Comparison of ENCODE assay signal across 25 mouse cellular contexts in the genomic region with DNA sequence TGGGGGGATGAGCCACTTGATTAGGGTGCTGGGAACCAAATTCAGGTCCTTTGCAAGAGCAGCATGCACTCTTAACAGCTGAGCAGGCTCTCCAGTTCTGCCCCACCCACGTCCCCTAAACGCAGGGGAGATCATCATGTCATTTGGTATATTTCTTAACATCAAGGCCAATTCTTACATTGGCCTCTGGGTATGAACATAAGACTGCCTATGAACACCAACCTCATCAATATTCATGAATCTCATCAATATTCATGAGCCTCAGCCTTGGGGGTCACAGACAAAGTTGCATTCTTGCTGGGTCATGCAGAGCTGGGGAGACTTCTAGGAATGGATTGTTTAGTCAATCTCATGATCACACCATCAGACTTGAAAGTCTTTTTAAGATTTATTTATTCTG. TPM values are rescaled to one million over a fixed set of nuclear protein-coding genes. Genes with fewer than 3 reads are reported as not detected.
A peak's percentile ranks its signal among the peaks of the same experiment; 100 is the strongest.
DNase-seq lines count a peak whose midpoint lies in the region; ATAC-seq and TF ChIP-seq lines count a peak whose summit lies in the region.
"Had no signal": no experiment of that assay in that cellular context is flagged by ENCODE, and none has a peak within 500 bp of the region (broad histone marks: within the 10 kb centered on the region; RNA-seq: fewer than 3 reads in every experiment).

No protein-coding gene starts in this region.

- H3K9ac ChIP-seq in hindbrain, postnatal 0 days (replicated peaks; ENCODE audit: low read length): no peak overlapping the region
- no peak overlapping the region for H3K9ac ChIP-seq in midbrain, embryonic 13.5 days (replicated peaks)
- H3K9ac ChIP-seq in midbrain, embryonic 16.5 days (ENCODE audit: low read depth, low read length): no peak overlapping the region
- H3K9ac ChIP-seq: embryonic facial prominence, embryonic 15.5 days; heart, embryonic 15.5 days; hindbrain, embryonic 15.5 days; intestine, embryonic 15.5 days; limb, embryonic 13.5 days; lung, embryonic 15.5 days; stomach, embryonic 15.5 days had no signal

- 85% methylated on average over 2 of the region's 2 CpGs for WGBS in hindbrain, embryonic 10.5 days
- WGBS in hindbrain, postnatal 0 days: 49% methylated on average over 2 of the region's 2 CpGs
- 48% methylated on average over 2 of the region's 2 CpGs for WGBS in midbrain, embryonic 13.5 days
- 61% methylated on average over 2 of the region's 2 CpGs for whole genome bisulfite sequencing in midbrain, embryonic 16.5 days

- no peak for ATAC-seq in hindbrain, postnatal 0 days
- ATAC-seq in midbrain, embryonic 13.5 days: peak; percentile 79
- ATAC-seq in midbrain, embryonic 16.5 days: no peak
- ATAC-seq: intestine, embryonic 15.5 days had no signal

- H3K27ac ChIP-seq in hindbrain, embryonic 10.5 days: no peak overlapping the region
- H3K27ac ChIP-seq in hindbrain, postnatal 0 days: no peak overlapping the region
- H3K27ac ChIP-seq in midbrain, embryonic 13.5 days: no peak overlapping the region
- H3K27ac ChIP-seq in midbrain, embryonic 16.5 days (ENCODE audit: low read length): no peak overlapping the region
- H3K27ac ChIP-seq: embryonic facial prominence, embryonic 10.5 days; embryonic facial prominence, embryonic 15.5 days; heart, embryonic 10.5 days; heart, embryonic 15.5 days; hindbrain, embryonic 15.5 days; intestine, embryonic 15.5 days; kidney, postnatal 0 days; limb, embryonic 13.5 days; lung, embryonic 15.5 days; stomach, embryonic 15.5 days had no signal

- no peaks in the 10 kb centered on the region for H3K9me3 ChIP-seq in hindbrain, embryonic 10.5 days
- no peaks in the 10 kb centered on the region for H3K9me3 ChIP-seq in hindbrain, postnatal 0 days (ENCODE audit: low read length)
- H3K9me3 ChIP-seq in midbrain, embryonic 13.5 days: no peaks in the 10 kb centered on the region
- no peaks in the 10 kb centered on the region for H3K9me3 ChIP-seq in midbrain, embryonic 16.5 days (replicated peaks; ENCODE audit: control insufficient read depth, low read length, poor library complexity, severe bottlenecking)
- H3K9me3 ChIP-seq: embryonic facial prominence, embryonic 10.5 days; embryonic facial prominence, embryonic 15.5 days; heart, embryonic 10.5 days; heart, embryonic 15.5 days; hindbrain, embryonic 15.5 days; intestine, embryonic 15.5 days; limb, embryonic 13.5 days; lung, embryonic 15.5 days; stomach, embryonic 15.5 days had no signal

- peaks cover 7% of the 10 kb centered on the region; the same call in 1 of the 2 replicates for H3K36me3 ChIP-seq in hindbrain, embryonic 10.5 days
- no peaks in the 10 kb centered on the region for H3K36me3 ChIP-seq in hindbrain, postnatal 0 days (ENCODE audit: insufficient read depth, low read length)
- peaks cover 3% of the 10 kb centered on the region; the same call in 1 of the 2 replicates for H3K36me3 ChIP-seq in midbrain, embryonic 13.5 days
- H3K36me3 ChIP-seq in midbrain, embryonic 16.5 days (ENCODE audit: control insufficient read depth, insufficient read depth, low read length): no peaks in the 10 kb centered on the region
- H3K36me3 ChIP-seq: embryonic facial prominence, embryonic 15.5 days; heart, embryonic 15.5 days; hindbrain, embryonic 15.5 days; intestine, embryonic 15.5 days; limb, embryonic 13.5 days; lung, embryonic 15.5 days; stomach, embryonic 15.5 days had no signal

- DNase-seq in hindbrain, embryonic 10.5 days (ENCODE audit: low spot score): peak; percentile 7
- DNase-seq in hindbrain, postnatal 0 days (ENCODE audit: low spot score): no peak
- peak; percentile 54 for DNase-seq in R1 (ENCODE audit: low read depth, low spot score)
- DNase-seq in mesoderm, embryonic 11.5 days (ENCODE audit: low read depth, low spot score): peak; percentile 58
- DNase-seq: adrenal gland, adult 8-10 months; B cell, adult 2 months; cerebellum, adult 8-10 months; cerebellum, postnatal 25 days; gastrocnemius, postnatal 25 days; kidney, adult 2 months; kidney, postnatal 4 days; right cerebral cortex, postnatal 25 days had no signal

- no peak for TF ChIP-seq CTCF in hindbrain, postnatal 0 days (IDR thresholded peaks at IDR 0.05; ENCODE audit: low read depth)

- no peaks in the 10 kb centered on the region for H3K27me3 ChIP-seq in hindbrain, embryonic 10.5 days (ENCODE audit: insufficient read depth, poor library complexity, severe bottlenecking)
- no peaks in the 10 kb centered on the region for H3K27me3 ChIP-seq in hindbrain, postnatal 0 days (ENCODE audit: insufficient read depth, low read length)
- no peaks in the 10 kb centered on the region for H3K27me3 ChIP-seq in midbrain, embryonic 13.5 days
- H3K27me3 ChIP-seq in midbrain, embryonic 16.5 days (ENCODE audit: control insufficient read depth, insufficient read depth, low read depth, low read length): no peaks in the 10 kb centered on the region
- H3K27me3 ChIP-seq: embryonic facial prominence, embryonic 15.5 days; heart, embryonic 15.5 days; hindbrain, embryonic 15.5 days; intestine, embryonic 15.5 days; limb, embryonic 13.5 days; lung, embryonic 15.5 days; stomach, embryonic 15.5 days had no signal

- H3K4me2 ChIP-seq in hindbrain, postnatal 0 days (ENCODE audit: low read depth, low read length): no peak overlapping the region
- no peak overlapping the region for H3K4me2 ChIP-seq in midbrain, embryonic 13.5 days (replicated peaks)
- H3K4me2 ChIP-seq in midbrain, embryonic 16.5 days (ENCODE audit: low read length): no peak overlapping the region
- H3K4me2 ChIP-seq: embryonic facial prominence, embryonic 15.5 days; heart, embryonic 15.5 days; hindbrain, embryonic 15.5 days; intestine, embryonic 15.5 days; limb, embryonic 13.5 days; liver, embryonic 11.5 days; lung, embryonic 15.5 days; stomach, embryonic 15.5 days had no signal

- H3K4me3 ChIP-seq in hindbrain, embryonic 10.5 days: no peak overlapping the region
- H3K4me3 ChIP-seq in hindbrain, postnatal 0 days (ENCODE audit: low read length): no peak overlapping the region
- H3K4me3 ChIP-seq in midbrain, embryonic 13.5 days (replicated peaks): no peak overlapping the region
- no peak overlapping the region for H3K4me3 ChIP-seq in midbrain, embryonic 16.5 days (ENCODE audit: low read depth, low read length)
- H3K4me3 ChIP-seq: embryonic facial prominence, embryonic 10.5 days; embryonic facial prominence, embryonic 15.5 days; heart, embryonic 10.5 days; heart, embryonic 15.5 days; hindbrain, embryonic 15.5 days; intestine, embryonic 15.5 days; limb, embryonic 13.5 days; lung, embryonic 15.5 days; stomach, embryonic 15.5 days had no signal

- peaks cover 5% of the 10 kb centered on the region; the same call in 1 of the 2 replicates for H3K4me1 ChIP-seq in hindbrain, embryonic 10.5 days (replicated peaks)
- no peaks in the 10 kb centered on the region for H3K4me1 ChIP-seq in hindbrain, postnatal 0 days (ENCODE audit: insufficient read depth, low read length)
- no peaks in the 10 kb centered on the region for H3K4me1 ChIP-seq in midbrain, embryonic 13.5 days (replicated peaks)
- H3K4me1 ChIP-seq in midbrain, embryonic 16.5 days (ENCODE audit: control insufficient read depth, insufficient read depth, low read length): no peaks in the 10 kb centered on the region
- H3K4me1 ChIP-seq: embryonic facial prominence, embryonic 15.5 days; heart, embryonic 15.5 days; hindbrain, embryonic 15.5 days; intestine, embryonic 15.5 days; limb, embryonic 13.5 days; lung, embryonic 15.5 days; stomach, embryonic 15.5 days had no signal

RNA-seq across cellular contexts. Expression of a gene that starts 46.4 kb away (rescaled TPM):
- 8.7 and 12.8 TPM in 2 replicates for polyA plus RNA-seq in hindbrain, embryonic 10.5 days (2016; fragmentation: Nextera tagmentation; extraction: Ambion mirVana)
- 12.1 and 12.8 TPM in 2 replicates for total RNA-seq in hindbrain, postnatal 0 days (2014; rRNA removed)
- 8.1 and 8.5 TPM in 2 replicates for polyA plus RNA-seq in hindbrain, postnatal 0 days (2015; fragmentation: Nextera tagmentation; extraction: Ambion mirVana)
- polyA plus RNA-seq in midbrain, embryonic 13.5 days (2015; fragmentation: Nextera tagmentation; extraction: Ambion mirVana): 10.3 and 10.6 TPM in 2 replicates
- polyA plus RNA-seq in midbrain, embryonic 16.5 days (2015; fragmentation: Nextera tagmentation; extraction: Ambion mirVana): 12.6 and 13.8 TPM in 2 replicates
